Mouse (Mus musculus): ENCODE measurements around the gene Lix1l. TPM values are rescaled to one million over a fixed set of nuclear protein-coding genes. Genes with fewer than 3 reads are reported as not detected.

Lix1l gene
- total RNA-seq (2015) (0.89 and 3.0 TPM in 2 replicates), total RNA-seq (2017) (0.83 and 2.3 TPM in 2 replicates)

GRCm38 (mm10) chr3:96600639-96601250 is at the start of gene Lix1l:
TSS of gene Lix1l (plus strand) at chr3:96601149.
- ATAC-seq (replicated peaks; ENCODE audit: poor library complexity), result peak; percentile 97

GRCm38 (mm10) chr3:96551203-96551602 is 49.7 kb upstream of the Lix1l start:
- ATAC-seq (replicated peaks; ENCODE audit: poor library complexity), result peak; percentile 75

GRCm38 (mm10) chr3:96551890-96552289 is 49.1 kb upstream of the Lix1l start:
- ATAC-seq (replicated peaks; ENCODE audit: poor library complexity), result no peak

- no peak for ATAC-seq (replicated peaks; ENCODE audit: poor library complexity)
Measured at GRCm38 (mm10) chr3:96553601-96554000, 47.3 kb upstream of the Lix1l start.

- no peak for ATAC-seq (replicated peaks; ENCODE audit: poor library complexity)
Measured at GRCm38 (mm10) chr3:96554251-96554650, 46.7 kb upstream of the Lix1l start.

- ATAC-seq (replicated peaks; ENCODE audit: poor library complexity), result no peak
Measured at GRCm38 (mm10) chr3:96555041-96555596, 45.8 kb upstream of the Lix1l start.

- ATAC-seq (replicated peaks; ENCODE audit: poor library complexity), result no peak
Measured at GRCm38 (mm10) chr3:96555999-96556614, 44.8 kb upstream of the Lix1l start.

GRCm38 (mm10) chr3:96556651-96557635 is 44.0 kb upstream of the Lix1l start:
- no peak for ATAC-seq (replicated peaks; ENCODE audit: poor library complexity)

- ATAC-seq (replicated peaks; ENCODE audit: poor library complexity), result peak; percentile 87
Measured at GRCm38 (mm10) chr3:96557694-96558093, 43.3 kb upstream of the Lix1l start, which contains the start of gene Txnip. TSS of gene Txnip (plus strand) at chr3:96557957.

GRCm38 (mm10) chr3:96558159-96558558 is 42.8 kb upstream of the Lix1l start:
- no peak for ATAC-seq (replicated peaks; ENCODE audit: poor library complexity)

- ATAC-seq (replicated peaks; ENCODE audit: poor library complexity), result no peak
Measured at GRCm38 (mm10) chr3:96558668-96559196, 42.2 kb upstream of the Lix1l start.

- ATAC-seq (replicated peaks; ENCODE audit: poor library complexity), result no peak
Measured at GRCm38 (mm10) chr3:96559398-96559910, 41.5 kb upstream of the Lix1l start.

GRCm38 (mm10) chr3:96559911-96560850 is 40.8 kb upstream of the Lix1l start:
- ATAC-seq (replicated peaks; ENCODE audit: poor library complexity), result no peak

- no peak for ATAC-seq (replicated peaks; ENCODE audit: poor library complexity)
Measured at GRCm38 (mm10) chr3:96560881-96561668, 39.9 kb upstream of the Lix1l start.

GRCm38 (mm10) chr3:96561946-96562681 is 38.8 kb upstream of the Lix1l start:
- no peak for ATAC-seq (replicated peaks; ENCODE audit: poor library complexity)

- no peak for ATAC-seq (replicated peaks; ENCODE audit: poor library complexity)
Measured at GRCm38 (mm10) chr3:96563267-96563666, 37.7 kb upstream of the Lix1l start.

- ATAC-seq (replicated peaks; ENCODE audit: poor library complexity), result peak; percentile 2; the same call in 1 of the 2 replicates
Measured at GRCm38 (mm10) chr3:96563911-96564632, 36.9 kb upstream of the Lix1l start.
